Mouse (Mus musculus) heart, postnatal 14 days (tissue): ENCODE data around the gene Gria3. TPM values are rescaled to one million over a fixed set of nuclear protein-coding genes. Genes with fewer than 3 reads are reported as not detected.

Source experiments
- DNase-seq, 2 experiments: peaks; one replicate each; pipeline ENCODE4 v3.0.0; 2021 to 2022
- intact Hi-C: fragments of 180-260 bp; cut with DNase I; formaldehyde crosslinking; loops from one replicate; pipeline ENCODE4 v1.15.1; 2025
- microRNA-seq, 2 experiments: library from miRNA; unstranded; fragments of <30 nt; microRNA quantifications; one replicate each; pipeline ENCODE4 v1.2.0; 2021 to 2022
- total RNA-seq, 2 experiments: library from RNA; stranded (reverse); gene quantifications; 2 replicates each; pipeline ENCODE4 v1.2.3; 2021

Gene Gria3
- total RNA-seq, 2 experiments from 2014 or later: 2.0 to 2.2 TPM

DNA sequence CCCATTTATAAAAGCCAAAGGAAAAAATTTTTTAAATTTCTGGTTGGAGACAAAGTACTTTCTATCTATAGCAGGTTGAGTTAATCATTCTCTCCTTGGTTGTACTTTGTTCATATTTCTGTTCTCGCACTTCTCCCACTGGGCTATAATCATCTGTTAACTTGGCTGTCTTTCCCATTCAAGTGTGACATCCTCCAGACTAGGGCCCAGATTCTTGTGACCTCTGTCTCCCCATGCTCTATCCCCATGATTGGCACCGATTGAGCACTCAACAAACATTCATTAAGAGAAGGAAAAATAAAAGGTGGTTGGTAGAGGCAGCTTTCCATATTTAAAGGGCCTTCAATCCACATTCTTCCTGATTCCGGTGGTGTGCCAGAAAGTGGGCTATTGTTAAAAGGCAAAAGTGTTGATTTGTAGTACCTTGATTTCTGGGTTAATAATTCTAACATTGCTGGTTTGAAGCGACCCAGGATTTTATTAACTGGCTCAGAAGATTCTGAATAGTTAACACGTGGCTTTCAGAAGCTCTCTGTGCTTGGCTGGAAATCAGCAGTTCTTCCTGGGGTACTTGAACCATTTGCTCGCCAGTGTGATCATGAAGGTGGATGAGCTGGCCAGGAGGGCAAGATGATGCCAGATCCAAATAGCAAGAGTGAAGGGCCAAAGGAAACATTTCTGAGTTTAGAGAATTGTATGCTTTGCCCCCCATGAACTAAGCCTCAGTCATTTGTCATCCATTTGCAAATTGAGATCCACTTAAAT is 161.8 kb downstream of the Gria3 start:
- intact Hi-C loops: no loop called here
- no peak for DNase-seq

DNA sequence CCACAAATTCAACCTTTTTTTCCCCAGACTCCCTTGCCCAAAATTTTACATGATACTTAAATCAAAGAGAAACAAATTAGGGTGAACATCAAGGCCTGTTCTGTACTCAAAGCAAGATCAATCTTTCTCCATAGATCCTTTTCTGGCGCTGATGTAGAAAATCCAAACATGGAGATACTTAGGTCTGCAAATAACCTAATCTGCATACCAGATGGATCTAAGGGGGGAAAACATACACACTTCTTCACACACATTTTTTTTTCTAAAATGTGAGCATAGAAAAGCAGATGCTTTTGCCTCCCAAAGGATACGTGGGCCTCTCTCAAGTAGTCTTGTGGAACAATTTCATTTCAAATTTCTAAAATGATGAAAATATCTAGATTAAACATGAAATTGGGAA is 164.2 kb downstream of the Gria3 start:
- intact Hi-C loops: no loop called here
- no peak for DNase-seq

DNA sequence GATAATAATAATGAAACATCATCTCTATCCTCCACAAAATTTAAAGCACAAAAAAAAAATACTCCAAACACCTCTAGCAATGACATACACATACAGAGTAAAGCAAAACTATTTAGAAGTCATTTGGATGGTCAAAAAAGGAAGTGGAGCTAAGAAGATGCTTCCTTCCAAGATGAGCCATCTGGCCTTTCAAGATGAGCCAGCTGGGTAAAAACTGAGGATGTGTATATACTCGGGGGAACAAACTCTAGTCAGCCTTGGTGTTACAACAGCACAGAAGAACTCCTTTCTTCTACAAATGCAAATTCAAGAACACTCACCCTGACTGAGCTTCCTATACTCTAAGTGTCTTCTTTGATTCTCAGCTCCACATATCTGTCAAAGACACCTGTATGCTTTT is 172.4 kb downstream of the Gria3 start:
- intact Hi-C loops: no loop called here
- DNase-seq: no peak

DNA sequence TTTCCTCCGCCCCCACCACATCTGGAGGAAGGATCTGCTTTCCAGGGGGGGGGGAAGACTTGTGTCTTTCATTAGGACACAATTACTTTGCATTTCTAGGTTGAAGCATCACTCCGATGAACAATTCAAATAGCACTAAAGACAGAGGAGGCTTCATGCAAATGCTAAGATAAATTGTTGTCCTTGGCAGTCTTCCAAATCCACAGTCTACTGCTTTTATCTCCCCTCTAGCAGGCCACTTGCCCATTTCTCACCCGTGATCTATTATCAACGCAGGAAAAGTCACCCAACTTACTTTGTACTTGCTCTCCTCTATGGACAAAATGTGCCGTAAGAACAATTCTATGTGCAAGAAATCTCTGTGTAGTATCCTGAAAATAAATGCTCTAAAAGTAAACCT is 178.1 kb downstream of the Gria3 start:
- intact Hi-C loops: no loop called here
- DNase-seq: no peak

DNA sequence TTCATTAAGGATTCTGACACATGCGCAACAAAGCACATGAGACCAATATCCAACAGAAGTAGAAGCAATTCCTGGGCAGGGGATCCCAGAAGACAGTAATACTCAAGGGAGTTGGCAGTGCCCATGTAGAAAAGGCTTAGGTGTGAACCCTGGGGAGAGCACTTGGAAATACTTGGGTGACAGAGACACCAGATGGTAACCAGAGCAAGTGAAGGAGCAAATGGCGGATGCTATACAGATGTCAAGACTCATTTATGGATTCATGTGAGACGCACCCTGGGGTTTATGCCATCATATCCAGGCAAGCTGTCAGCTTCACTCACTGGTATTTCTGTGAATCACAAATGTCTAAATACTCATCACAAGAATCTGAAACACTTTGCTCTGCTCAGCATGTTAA is 187.0 kb downstream of the Gria3 start:
- DNase-seq: no peak
- intact Hi-C loops: no loop called here

DNA sequence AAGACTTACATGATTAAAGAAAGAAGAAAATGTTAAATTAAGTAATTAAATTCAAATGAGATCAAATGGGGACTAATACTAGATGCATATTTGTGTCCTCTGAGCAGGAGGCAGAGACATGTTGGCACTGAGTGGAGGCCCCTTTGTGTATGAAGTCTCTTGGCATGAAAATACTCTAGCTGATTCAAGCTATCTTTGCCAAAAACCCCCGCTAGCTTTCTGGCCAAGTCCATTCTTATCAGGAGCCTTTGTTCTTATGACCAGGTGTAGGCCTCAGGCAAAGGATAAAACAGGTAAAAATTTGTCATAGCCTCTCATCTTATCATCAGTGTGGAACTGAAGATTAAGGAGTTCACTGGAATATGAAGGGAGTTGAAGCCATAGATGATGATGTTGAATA is 206.5 kb downstream of the Gria3 start:
- DNase-seq: no peak
- intact Hi-C loops: no loop called here

DNA sequence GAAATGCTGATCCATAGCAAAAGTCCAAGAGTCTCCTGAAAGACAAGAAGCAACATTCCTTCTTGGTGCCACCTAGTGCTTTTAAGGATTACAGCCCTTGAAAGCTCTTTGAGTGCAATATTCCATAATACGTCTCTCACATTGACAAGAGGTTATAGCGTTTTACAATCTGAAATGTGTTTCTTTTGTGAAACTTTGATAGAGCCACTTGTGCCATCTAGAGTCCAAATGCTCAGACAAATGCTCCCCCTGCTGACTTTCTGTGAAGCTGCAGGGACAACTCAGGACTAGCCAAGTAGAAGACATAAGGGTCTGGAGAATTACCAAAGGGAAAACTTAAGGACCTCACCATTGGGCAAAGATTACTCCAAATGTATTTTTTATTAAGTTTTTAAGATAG is 214.3 kb downstream of the Gria3 start:
- DNase-seq: peak; percentile 12 to 21

DNA sequence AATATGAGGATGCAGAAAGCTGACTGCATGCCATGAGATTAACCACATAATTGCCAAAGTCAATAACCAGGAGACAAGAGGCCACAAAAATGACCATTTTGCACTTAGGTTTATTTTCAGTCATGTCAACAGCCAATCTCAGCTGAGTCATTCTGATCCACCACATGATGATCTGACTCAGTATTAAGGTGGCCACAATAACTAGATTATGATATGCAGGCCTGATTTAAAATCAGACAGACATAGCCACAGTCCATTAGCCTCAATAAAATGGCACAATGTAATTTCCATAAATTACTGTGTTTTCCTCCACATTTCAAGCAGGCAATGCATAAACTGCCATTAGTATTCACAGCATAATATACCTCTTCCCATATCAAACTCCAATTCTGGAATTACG is 216.3 kb downstream of the Gria3 start:
- no peak for DNase-seq

More for the DNA sequence above, 214.3 kb downstream of the Gria3 start:
- intact Hi-C loops: no loop called here

DNA sequence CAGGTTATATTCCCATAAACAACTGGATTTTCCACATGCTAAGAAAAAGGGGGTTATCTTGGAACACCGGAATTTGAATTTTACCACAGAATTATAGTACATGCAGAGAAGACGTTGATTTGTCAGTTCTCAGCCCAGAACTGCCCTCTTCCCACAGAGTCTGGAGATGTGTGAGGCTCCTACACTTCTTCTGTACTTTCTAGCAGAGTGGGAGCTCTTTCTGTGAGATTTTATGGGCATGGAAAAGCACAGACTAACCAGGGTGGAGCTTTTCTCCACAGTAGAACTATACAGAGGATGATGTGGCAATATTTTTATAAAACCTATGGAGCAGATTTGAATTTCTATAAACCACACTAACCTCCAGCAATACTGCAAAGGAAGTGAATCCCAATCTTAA is 217.7 kb downstream of the Gria3 start:
- intact Hi-C loops: no loop called here

More for the DNA sequence above, 216.3 kb downstream of the Gria3 start:
- intact Hi-C loops: no loop called here

DNA sequence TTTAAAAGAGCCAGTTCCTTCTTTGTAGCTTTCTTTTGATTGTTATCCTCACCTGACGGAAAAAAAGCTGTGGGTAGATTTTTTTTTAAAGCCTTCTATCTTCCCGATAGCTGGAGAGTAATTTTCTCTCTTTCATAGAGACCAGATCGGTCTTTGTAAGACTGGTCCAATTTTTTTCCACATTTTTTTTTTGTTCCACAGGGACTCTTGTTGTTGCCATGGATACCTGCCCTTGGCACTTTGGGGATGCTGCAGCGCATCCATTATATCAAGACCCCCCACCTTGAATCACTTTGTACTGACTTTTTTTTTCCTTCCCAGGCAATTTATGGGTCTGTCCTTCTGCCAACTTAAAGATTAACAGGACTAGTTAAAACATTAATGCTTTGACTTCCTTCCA is 232.9 kb downstream of the Gria3 start:
- no peak for DNase-seq

More for the DNA sequence above, 217.7 kb downstream of the Gria3 start:
- DNase-seq: no peak

DNA sequence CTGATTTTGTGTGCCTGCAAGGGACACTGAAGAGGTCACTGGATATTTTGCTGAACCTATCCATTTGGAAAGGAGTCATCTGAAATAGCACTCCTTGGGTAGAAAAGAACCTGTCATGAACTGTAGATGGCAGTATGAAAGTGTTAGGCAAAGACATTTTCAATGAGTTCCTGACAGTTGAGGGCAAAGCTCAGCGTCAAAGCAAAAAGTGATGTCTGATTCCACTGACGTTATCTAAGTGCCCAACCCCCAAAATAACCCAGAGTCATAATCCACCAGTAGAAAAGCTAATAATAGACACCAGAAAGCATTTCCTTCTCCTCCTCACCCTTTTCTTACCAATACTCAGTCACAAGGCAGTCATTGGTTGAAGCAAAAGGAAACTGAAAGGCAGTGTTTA is 244.3 kb downstream of the Gria3 start:
- intact Hi-C loops: no loop called here
- no peak for DNase-seq

More for the DNA sequence above, 232.9 kb downstream of the Gria3 start:
- intact Hi-C loops: no loop called here

DNA sequence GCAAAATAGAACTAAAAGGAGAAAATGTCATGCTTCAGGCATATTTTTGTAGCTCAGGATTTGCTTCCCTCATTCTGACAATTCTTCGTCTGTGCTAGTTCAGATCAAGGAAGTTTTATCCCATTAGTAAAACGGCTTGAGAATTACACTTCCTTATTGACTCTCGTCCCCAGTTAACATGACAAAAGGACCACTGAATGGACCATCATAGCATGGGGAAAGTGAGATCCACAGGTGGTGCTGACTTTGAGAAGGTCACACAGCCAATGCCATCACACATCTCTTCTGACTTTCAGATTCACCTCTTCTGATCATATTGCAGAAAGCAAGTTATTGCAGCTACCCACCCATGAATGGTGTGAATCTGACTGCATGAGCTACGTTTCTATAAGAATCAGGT is 257.1 kb downstream of the Gria3 start:
- no peak for DNase-seq
- intact Hi-C loops: no loop called here

DNA sequence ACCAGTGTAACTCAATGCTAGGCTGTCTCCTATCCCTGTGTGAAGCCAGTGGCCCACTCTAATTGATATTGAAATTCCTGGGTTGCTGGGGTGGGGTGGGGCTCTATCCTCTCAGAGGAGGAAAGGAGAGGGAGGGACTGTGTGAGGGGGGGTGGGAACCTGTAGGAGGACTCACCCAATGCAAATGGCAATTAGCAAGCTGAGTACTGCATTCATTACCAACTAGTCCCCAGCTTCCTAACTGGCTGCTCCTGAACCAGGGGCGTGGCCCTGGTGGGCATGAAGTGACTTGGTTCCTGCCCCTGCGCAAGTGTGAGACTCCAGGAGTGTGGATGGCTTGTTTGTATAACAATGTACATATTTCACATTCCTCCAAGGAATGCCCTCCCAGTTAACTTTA is 288.2 kb downstream of the Gria3 start:
- DNase-seq: no peak
- intact Hi-C loops: no loop called here

DNA sequence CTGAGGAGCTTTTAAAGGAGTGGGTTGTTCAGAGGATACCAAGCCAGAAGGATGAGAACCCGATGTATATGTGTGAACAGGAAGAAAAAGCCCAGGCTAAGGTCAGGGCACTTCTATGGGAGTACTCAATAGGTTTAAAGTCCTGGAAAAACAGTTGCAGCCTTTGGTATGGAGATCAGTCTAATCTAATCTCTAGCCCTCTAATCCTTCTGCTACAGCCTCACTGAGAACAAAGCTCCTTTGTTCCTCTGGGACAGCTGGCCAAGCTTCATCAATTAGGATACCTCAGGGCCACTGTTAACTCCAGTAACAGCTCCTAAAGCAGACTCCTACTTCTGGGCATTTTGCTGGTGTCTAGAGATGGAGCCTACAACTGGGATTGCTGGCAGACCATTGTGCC is 291.4 kb downstream of the Gria3 start:
- intact Hi-C loops: no loop called here
- DNase-seq: no peak

Small RNAs within 50 kb of the gene (microRNA-seq; reads per million reads assigned to microRNA genes)
- gene Gm22413: 0 to 0.24 reads per million in 2 experiments
